Mouse (Mus musculus) intestine, embryonic 16.5 days (tissue): ENCODE results near the gene Twf2. TPM values are rescaled to one million over a fixed set of nuclear protein-coding genes. Genes with fewer than 3 reads are reported as not detected.

ENCODE experiments used
- ATAC-seq: fragments of 200-750 bp; cut with Nextera tagmentation; 2 replicates; pipeline ENCODE4 v1.8.0; 2017; ENCODE audit warnings: moderate TSS enrichment, moderate library complexity
- H3K27ac ChIP-seq: fragments of 300-500 bp; sonication (generic); 2 replicates; pipeline ENCODE4 v1.5.1; 2014; ENCODE audit warnings: mild to moderate bottlenecking, low read length
- H3K27me3 ChIP-seq: fragments of 300-500 bp; sonication (generic); replicated peaks from 2 replicates; pipeline ENCODE4 v1.6.1; 2014; ENCODE audit warnings: low read length, control low read depth, mixed read lengths; ENCODE audit not compliant: control insufficient read depth, insufficient read depth
- H3K36me3 ChIP-seq: fragments of 300-500 bp; sonication (generic); 2 replicates; pipeline ENCODE4 v1.6.1; 2014; ENCODE audit warnings: low read length, control low read depth; ENCODE audit not compliant: control insufficient read depth, insufficient read depth
- H3K4me1 ChIP-seq: fragments of 300-500 bp; sonication (generic); 2 replicates; pipeline ENCODE4 v1.6.1; 2014; ENCODE audit warnings: low read length, control low read depth, mixed read lengths; ENCODE audit not compliant: control insufficient read depth, insufficient read depth
- H3K4me2 ChIP-seq: fragments of 300-500 bp; sonication (generic); 2 replicates; pipeline ENCODE4 v1.6.1; 2014; ENCODE audit warnings: low read depth, low read length, control low read depth
- H3K4me3 ChIP-seq: fragments of 300-500 bp; sonication (generic); 2 replicates; pipeline ENCODE4 v1.5.1; 2014; ENCODE audit warnings: mild to moderate bottlenecking, low read length
- H3K9ac ChIP-seq: fragments of 300-500 bp; sonication (generic); 2 replicates; pipeline ENCODE4 v1.6.1; 2014; ENCODE audit warnings: low read depth, low read length
- H3K9me3 ChIP-seq: fragments of 300-500 bp; sonication (generic); 2 replicates; pipeline ENCODE4 v1.6.1; 2016; ENCODE audit warnings: low read length, control low read depth; ENCODE audit not compliant: control insufficient read depth
- WGBS: fragments of 180-500 bp; shearing (Covaris S2); extraction: QIAGEN DNeasy Blood & Tissue Kit; methylation state at CpG from one replicate; pipeline ENCODE4 v1.1.7; 2014; 5-methylcytosine and 5-hydroxymethylcytosine counted together
- polyA plus RNA-seq: library from polyadenylated mRNA; unstranded; fragments of >200 nt; fragmentation: Nextera tagmentation; extraction: Ambion mirVana; gene quantifications from 2 replicates; pipeline ENCODE4 v1.2.1, GENCODE M21; 2015

Gene Twf2
- polyA plus RNA-seq, 1 experiment from 2014 or later = 48.6 TPM

DNA sequence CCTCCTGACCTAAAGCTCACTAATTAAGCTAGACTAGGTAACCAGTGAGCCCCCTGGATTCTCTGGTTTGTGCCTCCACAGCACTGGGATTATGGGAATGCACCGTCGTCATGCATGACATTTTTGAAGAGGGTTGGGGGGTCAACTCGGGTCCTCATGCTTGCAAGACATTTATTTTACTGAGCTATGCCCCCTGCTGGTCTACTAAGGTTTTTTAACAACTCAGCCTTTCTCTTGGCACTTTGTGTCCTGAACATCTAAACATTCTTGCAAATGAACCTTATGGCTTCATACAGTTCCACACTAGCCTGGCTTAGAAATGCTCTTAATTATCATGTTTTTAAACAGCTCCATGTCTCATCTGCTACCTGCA, 27.8 kb downstream of the Twf2 start:
- peaks cover 8% of the 10 kb centered on the region for H3K36me3 ChIP-seq
- no peak for ATAC-seq
- H3K4me2 ChIP-seq = no peak overlapping the region
- H3K27me3 ChIP-seq = no peaks in the 10 kb centered on the region; the same call in 1 of the 2 replicates
- no peak overlapping the region for H3K4me3 ChIP-seq
- no peak overlapping the region for H3K27ac ChIP-seq
- H3K4me1 ChIP-seq = peaks cover 19% of the 10 kb centered on the region
- no peak overlapping the region for H3K9ac ChIP-seq
- 48% methylated on average over 3 of the region's 3 CpGs for WGBS
- no peaks in the 10 kb centered on the region for H3K9me3 ChIP-seq

DNA sequence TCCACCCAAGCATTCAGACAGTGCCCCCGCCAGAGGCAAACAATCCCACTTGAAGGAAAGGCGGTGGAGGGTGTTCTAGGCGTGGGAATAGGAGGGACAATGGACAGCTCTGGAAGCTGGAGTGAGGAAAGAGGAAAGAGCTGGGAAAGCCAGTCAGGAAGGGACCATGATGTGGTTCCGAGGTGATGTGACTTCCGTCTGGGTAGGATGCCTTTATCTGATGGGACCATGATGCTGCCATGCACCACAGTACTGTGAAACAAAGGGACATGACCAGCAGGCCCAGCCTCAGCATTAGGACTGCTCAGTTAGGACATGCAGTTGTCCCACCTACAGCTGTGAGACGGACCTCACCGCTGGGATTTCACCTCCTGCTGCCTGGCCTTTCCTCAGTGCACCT, 28.3 kb downstream of the Twf2 start:
- no peak overlapping the region for H3K4me2 ChIP-seq
- H3K4me1 ChIP-seq = peaks cover 14% of the 10 kb centered on the region
- H3K9me3 ChIP-seq = no peaks in the 10 kb centered on the region
- no peak overlapping the region for H3K9ac ChIP-seq
- H3K27ac ChIP-seq = no peak overlapping the region
- no peak overlapping the region for H3K4me3 ChIP-seq
- no peaks in the 10 kb centered on the region for H3K27me3 ChIP-seq
- no peak for ATAC-seq
- 84% methylated on average over 7 of the region's 7 CpGs for WGBS
- H3K36me3 ChIP-seq = peaks cover 11% of the 10 kb centered on the region

DNA sequence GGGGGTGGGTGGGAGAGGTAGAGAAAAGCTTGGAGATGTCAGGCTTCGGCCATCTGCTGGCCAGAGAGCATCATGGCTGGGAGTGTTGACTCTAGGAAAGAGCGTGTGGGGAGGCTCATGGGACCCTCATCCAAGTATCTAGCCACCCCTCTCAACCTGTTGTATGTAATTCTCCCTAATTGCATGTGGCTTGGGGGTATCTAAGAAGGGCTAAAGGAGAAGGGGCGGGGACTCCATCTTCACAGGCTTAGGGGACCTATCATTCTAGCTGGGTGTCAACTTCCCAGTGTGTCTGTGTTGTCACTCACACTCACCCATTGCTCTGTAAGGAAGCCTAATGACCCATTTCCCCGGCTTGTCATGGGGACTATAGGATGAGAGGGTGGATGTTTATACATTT, 28.9 kb downstream of the Twf2 start:
- no peak for ATAC-seq
- Histone ChIP-seq H3K27ac (no peak overlapping the region), H3K36me3 (peaks cover 13% of the 10 kb centered on the region), H3K9me3 (no peaks in the 10 kb centered on the region), H3K4me1 (peaks cover 10% of the 10 kb centered on the region; the same call in 1 of the 2 replicates), H3K27me3 (no peaks in the 10 kb centered on the region), H3K4me2 (no peak overlapping the region), H3K9ac (no peak overlapping the region), H3K4me3 (no peak overlapping the region)
- WGBS = 83% methylated on average over 4 of the region's 4 CpGs

DNA sequence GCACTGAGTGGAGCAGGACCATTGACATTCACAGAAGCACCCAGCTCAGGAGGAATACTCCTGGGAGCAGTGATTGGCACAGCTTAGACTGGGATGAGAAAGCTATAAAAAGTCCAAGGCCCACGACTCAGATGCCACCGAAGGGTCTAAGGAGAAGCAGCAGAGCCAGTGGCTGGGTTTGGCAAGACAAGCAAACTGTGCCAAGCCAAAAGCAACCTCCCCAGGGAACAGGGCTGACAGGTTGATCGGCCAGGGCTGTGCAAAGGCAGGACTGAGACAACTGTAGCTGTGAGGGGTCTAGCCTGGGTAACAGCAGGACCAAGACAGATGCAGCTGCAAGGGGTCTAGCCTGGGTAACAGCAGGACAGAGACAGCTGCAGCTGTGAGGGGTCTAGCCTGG, 30.0 kb downstream of the Twf2 start:
- 88% methylated on average over 3 of the region's 3 CpGs for WGBS
- Histone ChIP-seq H3K9ac (no peak overlapping the region), H3K9me3 (no peaks in the 10 kb centered on the region)

DNA sequence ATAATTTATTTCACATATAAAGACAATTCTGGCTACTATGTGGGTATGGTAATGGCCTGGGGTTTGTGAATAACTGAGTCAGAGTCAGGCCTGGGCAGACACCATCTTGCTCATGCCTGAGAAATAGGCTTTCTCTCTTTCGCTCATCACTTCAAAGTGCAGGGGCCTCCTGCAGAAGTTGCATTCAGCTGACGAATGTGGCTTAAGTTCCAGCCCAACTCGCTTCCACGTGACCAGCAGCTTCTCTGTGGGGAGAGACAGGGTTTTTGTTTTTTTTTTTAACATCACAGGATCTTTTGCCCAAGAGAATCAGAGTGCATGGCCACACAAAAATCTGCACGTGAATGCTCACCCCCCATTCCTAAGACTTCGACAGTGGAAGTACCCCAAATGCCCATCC, 31.0 kb downstream of the Twf2 start:
- Histone ChIP-seq H3K4me1 (no peaks in the 10 kb centered on the region), H3K27me3 (no peaks in the 10 kb centered on the region), H3K4me2 (no peak overlapping the region), H3K9me3 (no peaks in the 10 kb centered on the region), H3K36me3 (peaks cover 21% of the 10 kb centered on the region), H3K4me3 (no peak overlapping the region), H3K9ac (no peak overlapping the region), H3K27ac (no peak overlapping the region)
- 81% methylated on average over 6 of the region's 6 CpGs for WGBS
- no peak for ATAC-seq

More for the DNA sequence above, 30.0 kb downstream of the Twf2 start:
- Histone ChIP-seq H3K4me3 (no peak overlapping the region), H3K4me2 (no peak overlapping the region), H3K27me3 (no peaks in the 10 kb centered on the region), H3K4me1 (0 out of 2 replicates have a peak, but pooled peaks cover 2% of the 10 kb centered on the region), H3K27ac (no peak overlapping the region), H3K36me3 (peaks cover 16% of the 10 kb centered on the region)
- ATAC-seq = no peak

DNA sequence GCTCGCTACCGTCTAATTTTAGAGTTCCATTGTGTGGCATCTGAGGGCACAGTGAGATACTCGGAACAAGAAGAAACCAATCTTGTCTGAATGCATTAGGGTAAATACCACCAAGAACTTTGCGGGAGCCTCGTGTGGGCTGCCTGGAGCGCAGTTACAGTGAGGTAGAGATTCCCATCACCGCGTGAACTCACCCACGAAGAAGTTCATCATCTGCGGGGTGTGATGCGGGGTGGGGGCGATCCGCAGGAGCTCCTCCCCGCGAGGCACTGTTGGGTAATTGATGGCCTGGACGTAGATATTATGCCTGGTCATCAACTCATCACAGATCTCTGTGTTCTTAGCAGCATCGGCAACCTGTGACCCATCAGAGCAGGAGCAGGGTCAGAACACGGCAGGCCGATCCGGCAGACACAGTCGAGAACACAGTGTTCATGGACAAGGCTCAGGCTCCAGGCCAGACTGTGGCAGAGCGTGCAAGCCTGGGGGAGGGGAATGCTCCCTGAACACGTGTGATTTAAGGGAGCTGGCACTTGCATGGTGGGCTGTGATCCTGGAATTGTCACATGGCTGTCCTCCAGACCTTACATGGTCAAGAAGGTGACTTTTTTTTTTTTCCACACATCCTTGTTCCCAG, 32.4 kb downstream of the Twf2 start:
- no peak overlapping the region for H3K27ac ChIP-seq
- no peak overlapping the region for H3K9ac ChIP-seq
- peaks cover 22% of the 10 kb centered on the region for H3K36me3 ChIP-seq
- H3K4me1 ChIP-seq = no peaks in the 10 kb centered on the region
- H3K9me3 ChIP-seq = no peaks in the 10 kb centered on the region
- no peak for ATAC-seq
- H3K4me3 ChIP-seq = no peak overlapping the region
- WGBS = 90% methylated on average over 23 of the region's 23 CpGs
- no peaks in the 10 kb centered on the region for H3K27me3 ChIP-seq
- no peak overlapping the region for H3K4me2 ChIP-seq

DNA sequence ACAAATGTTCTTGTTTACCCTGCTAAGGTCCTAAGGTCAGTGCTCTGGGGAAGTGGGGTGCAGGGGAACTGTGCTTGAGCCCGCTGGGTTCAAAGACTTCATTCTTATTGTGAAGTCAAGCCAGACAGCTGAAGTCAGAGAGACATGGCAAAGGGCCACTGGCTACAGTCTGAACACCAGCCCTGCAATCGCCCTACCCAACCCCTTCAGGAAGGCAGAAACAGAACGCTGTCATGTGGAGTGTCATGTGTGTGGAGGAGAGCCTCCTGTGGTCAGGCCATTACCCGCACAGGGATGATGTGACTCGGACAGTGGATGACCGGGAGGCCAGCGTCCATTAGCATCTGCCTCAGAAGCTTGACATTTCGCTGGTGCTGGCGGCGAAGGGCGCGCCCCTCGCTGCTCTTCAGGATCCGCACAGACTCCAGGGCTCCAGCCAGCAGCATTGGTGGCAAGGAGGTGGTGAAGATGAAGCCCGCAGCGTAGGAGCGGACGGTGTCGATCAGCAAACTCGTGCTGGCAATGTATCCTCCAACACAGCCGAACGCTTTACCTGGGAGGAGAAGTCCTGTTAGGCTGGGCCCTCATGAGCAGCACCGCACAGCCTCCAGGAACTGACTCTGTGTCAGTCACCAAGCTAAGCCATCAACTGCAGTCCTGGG, 33.4 kb downstream of the Twf2 start:
- no peak overlapping the region for H3K4me3 ChIP-seq
- H3K36me3 ChIP-seq = peaks cover 25% of the 10 kb centered on the region
- H3K9ac ChIP-seq = no peak overlapping the region
- H3K4me2 ChIP-seq = no peak overlapping the region
- H3K9me3 ChIP-seq = no peaks in the 10 kb centered on the region
- no peaks in the 10 kb centered on the region for H3K4me1 ChIP-seq
- WGBS = 93% methylated on average over 23 of the region's 23 CpGs
- ATAC-seq = no peak
- H3K27ac ChIP-seq = no peak overlapping the region
- H3K27me3 ChIP-seq = no peaks in the 10 kb centered on the region

DNA sequence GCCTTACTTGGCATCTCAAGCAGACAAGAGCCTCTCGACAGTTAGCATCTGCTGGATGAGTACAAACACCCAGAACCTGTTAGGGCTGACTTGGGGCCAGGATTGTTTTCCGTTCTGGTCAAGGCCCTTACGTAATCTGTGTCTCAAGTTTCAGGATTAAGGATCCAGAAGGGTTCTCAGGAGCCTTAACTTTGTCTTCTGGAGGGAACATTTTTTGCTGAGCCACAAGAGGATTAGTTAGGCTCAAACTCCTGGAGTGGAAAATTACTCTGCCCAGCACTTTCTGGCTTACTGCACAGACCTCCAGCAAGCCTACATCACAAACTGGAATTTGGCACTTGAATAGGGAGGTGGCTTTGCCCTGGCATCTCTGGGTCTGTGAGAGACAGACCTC, 33.9 kb downstream of the Twf2 start:
- no peak overlapping the region for H3K4me2 ChIP-seq
- no peak overlapping the region for H3K27ac ChIP-seq
- H3K36me3 ChIP-seq = peaks cover 25% of the 10 kb centered on the region

DNA sequence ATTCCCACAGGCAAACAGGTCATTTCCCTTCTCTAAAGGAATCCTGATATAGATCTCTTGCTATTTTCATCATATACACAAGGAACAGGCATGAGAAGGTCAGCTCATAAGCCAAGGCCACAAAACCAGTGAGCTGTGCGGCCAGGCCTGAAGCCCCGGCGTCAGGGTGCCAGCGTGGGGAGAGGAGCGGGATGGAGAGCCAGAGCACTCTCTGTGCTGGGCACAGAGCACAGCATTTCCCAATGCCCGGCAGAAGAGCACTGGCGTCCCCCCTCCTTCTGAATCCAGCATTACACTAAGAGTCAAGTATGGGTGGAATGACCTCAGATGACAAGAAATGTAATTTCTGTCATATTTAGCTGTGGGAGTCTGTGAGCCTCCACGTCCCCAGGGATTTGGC, 34.5 kb downstream of the Twf2 start:
- Histone ChIP-seq H3K36me3 (peaks cover 27% of the 10 kb centered on the region), H3K27ac (no peak overlapping the region), H3K4me2 (no peak overlapping the region), H3K9ac (no peak overlapping the region), H3K27me3 (no peaks in the 10 kb centered on the region), H3K9me3 (no peaks in the 10 kb centered on the region), H3K4me1 (no peaks in the 10 kb centered on the region), H3K4me3 (no peak overlapping the region)
- WGBS = 88% methylated on average over 8 of the region's 8 CpGs
- no peak for ATAC-seq

More for the DNA sequence above, 33.9 kb downstream of the Twf2 start:
- H3K27me3 ChIP-seq = no peaks in the 10 kb centered on the region
- ATAC-seq = no peak
- H3K4me3 ChIP-seq = no peak overlapping the region
- 84% methylated on average over 3 of the region's 3 CpGs for WGBS
- no peaks in the 10 kb centered on the region for H3K9me3 ChIP-seq
- no peak overlapping the region for H3K9ac ChIP-seq
- H3K4me1 ChIP-seq = no peaks in the 10 kb centered on the region
